Mouse (Mus musculus): ENCODE measurements at regions not wholly inside any gene's neighbourhood (a gene's known extent, or its start where the extent isn't known, plus 50 kb on each side); places are given as distances from the start of the nearest gene placed in this dataset.
"Not testable (repeated sequence)": the region's sequence is repeated elsewhere in the genome, so short reads cannot be mapped to it uniquely, and the experiment has no call there.

GRCm38 (mm10) chr8:42442786-42443185, 698.5 kb downstream of the Triml1 start:
- DNase-seq (ENCODE audit: low spot score): no peak

- no peak for DNase-seq (ENCODE audit: low spot score)
These were observed 738.7 kb downstream of the Triml1 start for GRCm38 (mm10) chr8:42402632-42403031.

GRCm38 (mm10) chr8:42396886-42397285, 744.4 kb downstream of the Triml1 start:
- DNase-seq (ENCODE audit: low spot score): no peak

- DNase-seq (ENCODE audit: low spot score): no peak
These were observed 752.5 kb downstream of the Triml1 start for GRCm38 (mm10) chr8:42388816-42389215.

- no peak for DNase-seq (ENCODE audit: low spot score)
These were observed 793.1 kb downstream of the Triml1 start for GRCm38 (mm10) chr8:42348073-42348603.

- DNase-seq (ENCODE audit: low spot score): no peak
These were observed 806.6 kb downstream of the Triml1 start for GRCm38 (mm10) chr8:42334708-42335107.

GRCm38 (mm10) chr8:42324663-42325062, 816.6 kb downstream of the Triml1 start:
- no peak for DNase-seq (ENCODE audit: low spot score)

GRCm38 (mm10) chr8:42322862-42323261, 818.4 kb downstream of the Triml1 start:
- DNase-seq (ENCODE audit: low spot score): no peak

- DNase-seq (ENCODE audit: low spot score): no peak
These were observed 830.2 kb downstream of the Triml1 start for GRCm38 (mm10) chr8:42311060-42311459.

GRCm38 (mm10) chr8:42291392-42291791, 849.9 kb downstream of the Triml1 start:
- no peak for DNase-seq (ENCODE audit: low spot score)

- DNase-seq (ENCODE audit: low spot score): no peak
These were observed 859.3 kb downstream of the Triml1 start for GRCm38 (mm10) chr8:42282011-42282410.

GRCm38 (mm10) chr8:42253358-42253757, 836.5 kb upstream of the Frg1 start:
- no peak for DNase-seq (ENCODE audit: low spot score)

GRCm38 (mm10) chr8:42242321-42242720, 825.4 kb upstream of the Frg1 start:
- DNase-seq (ENCODE audit: low spot score): not testable (repeated sequence)

GRCm38 (mm10) chr8:42219857-42220600, 803.2 kb upstream of the Frg1 start:
- DNase-seq (ENCODE audit: low spot score): no peak

- DNase-seq (ENCODE audit: low spot score): no peak
These were observed 794.1 kb upstream of the Frg1 start for GRCm38 (mm10) chr8:42210943-42211342.

GRCm38 (mm10) chr8:42209989-42210388, 793.1 kb upstream of the Frg1 start:
- DNase-seq (ENCODE audit: low spot score): no peak

GRCm38 (mm10) chr8:42197257-42197656, 780.4 kb upstream of the Frg1 start:
- no peak for DNase-seq (ENCODE audit: low spot score)

GRCm38 (mm10) chr8:42193902-42194550, 777.2 kb upstream of the Frg1 start:
- no peak for DNase-seq (ENCODE audit: low spot score)

- no peak for DNase-seq (ENCODE audit: low spot score)
These were observed 770.2 kb upstream of the Frg1 start for GRCm38 (mm10) chr8:42187083-42187482.

- DNase-seq (ENCODE audit: low spot score): no peak
These were observed 766.5 kb upstream of the Frg1 start for GRCm38 (mm10) chr8:42183288-42183878.

GRCm38 (mm10) chr8:42162441-42162840, 745.6 kb upstream of the Frg1 start:
- no peak for DNase-seq (ENCODE audit: low spot score)

GRCm38 (mm10) chr8:42157006-42157405, 740.1 kb upstream of the Frg1 start:
- no peak for DNase-seq (ENCODE audit: low spot score)

- DNase-seq (ENCODE audit: low spot score): no peak
These were observed 739.7 kb upstream of the Frg1 start for GRCm38 (mm10) chr8:42156588-42156987.

Measured in heart, adult 8-10 months (tissue).